Mouse (Mus musculus): Measurements from ENCODE around the gene Fnip1.

- TF ChIP-seq CTCF (IDR thresholded peaks at IDR 0.05; ENCODE audit: low read depth): no peak
- no peak for TF ChIP-seq EP300 (IDR thresholded peaks at IDR 0.05; ENCODE audit: low read depth)
Measured at GRCm38 (mm10) chr11:54437310-54437822, 633 bp upstream of the Fnip1 start.

Data from liver, embryonic 14.5 days (tissue).